Mouse (Mus musculus) C2C12 (cell line): Measurements from ENCODE around the gene Gm3468. TPM values are rescaled to one million over a fixed set of nuclear protein-coding genes. Genes with fewer than 3 reads are reported as not detected.
"Not testable (repeated sequence)": the region's sequence is repeated elsewhere in the genome, so short reads cannot be mapped to it uniquely, and the experiment has no call there.

Experiments used
- H3K27me3 ChIP-seq: one replicate; pipeline ENCODE4 v1.6.1; 2011; ENCODE audit not compliant: control insufficient read depth, insufficient read depth, insufficient read length
- H3K36me3 ChIP-seq: one replicate; pipeline ENCODE4 v1.6.1; 2011; ENCODE audit not compliant: control insufficient read depth, insufficient read depth
- H3K4me3 ChIP-seq: one replicate; pipeline ENCODE4 v1.5.1; 2011; ENCODE audit warnings: mild to moderate bottlenecking, control low read depth; ENCODE audit not compliant: poor library complexity, insufficient read depth, severe bottlenecking
- H3K79me2 ChIP-seq: one replicate; pipeline ENCODE4 v1.6.1; 2011; ENCODE audit not compliant: control insufficient read depth, insufficient read depth
- H3K79me3 ChIP-seq: one replicate; pipeline ENCODE4 v1.6.1; 2011; ENCODE audit warnings: low read depth, control low read depth
- H3ac ChIP-seq: one replicate; pipeline ENCODE3; 2011; ENCODE audit warnings: low read depth; ENCODE audit not compliant: control insufficient read depth, insufficient read length
- long read RNA-seq, 2 experiments: library from polyadenylated mRNA; unstranded; transcript quantifications; one replicate each; pipeline ENCODE4 v2.0.0; 2019 to 2020
- polyA plus RNA-seq: library from polyadenylated mRNA; unstranded; fragments of >200 nt; fragmentation: generic; extraction: Trizol; gene quantifications from one replicate; pipeline ENCODE4 v1.2.1, GENCODE M21; 2012; ENCODE audit warnings: missing spikeins

The Gm3468 gene
- not detected for polyA plus RNA-seq
- long read RNA-seq, experiment 1 = 0 reads
- long read RNA-seq, experiment 2, partial matches to known transcripts = 0 of 2 reads
- long read RNA-seq, experiment 2, other reads (novel, unspliced or antisense) = 2 of 2 reads

GRCm38 (mm10) chr14:6108272-6108925 lies at the start of gene Gm3468:
Gene Gm3468, minus strand, starts transcription at chr14:6108665.
- H3ac ChIP-seq, H3K4me3 ChIP-seq, H3K27me3 ChIP-seq, H3K36me3 ChIP-seq, H3K79me3 ChIP-seq, H3K79me2 ChIP-seq: not testable (repeated sequence)

- not testable (repeated sequence) for H3K79me2 ChIP-seq, H3K79me3 ChIP-seq, H3K27me3 ChIP-seq, H3ac ChIP-seq, H3K4me3 ChIP-seq, H3K36me3 ChIP-seq
These were observed 17.2 kb upstream of the Gm3468 start, which contains the start of gene Gm3476 for GRCm38 (mm10) chr14:6125707-6126106. Gene Gm3476, minus strand, starts transcription at chr14:6125807.

- H3ac ChIP-seq, H3K79me3 ChIP-seq, H3K27me3 ChIP-seq, H3K4me3 ChIP-seq, H3K36me3 ChIP-seq, H3K79me2 ChIP-seq: not testable (repeated sequence)
These were observed 965 bp downstream of the Gm3468 start for GRCm38 (mm10) chr14:6107500-6107899.

- H3K79me3 ChIP-seq, H3K27me3 ChIP-seq, H3K4me3 ChIP-seq, H3ac ChIP-seq, H3K36me3 ChIP-seq, H3K79me2 ChIP-seq: not testable (repeated sequence)
These were observed 14.6 kb downstream of the Gm3468 start, which contains the start of gene Gm8206 for GRCm38 (mm10) chr14:6093842-6094241. Gene Gm8206, minus strand, starts transcription at chr14:6093942.

GRCm38 (mm10) chr14:6058167-6058566 lies 50.3 kb downstream of the Gm3468 start, which contains the start of gene Gm6337:
Gene Gm6337, minus strand, starts transcription at chr14:6058267.
- H3K79me3 ChIP-seq = not testable (repeated sequence)

More at GRCm38 (mm10) chr14:6058167-6058566, 50.3 kb downstream of the Gm3468 start, which contains the start of gene Gm6337:
- not testable (repeated sequence) for H3K27me3 ChIP-seq, H3K79me2 ChIP-seq, H3ac ChIP-seq, H3K36me3 ChIP-seq, H3K4me3 ChIP-seq

Other genes starting within 250 kb of the Gm3468 start
- gene Gm8237, start 228.3 kb downstream of the Gm3468 start, polyA plus RNA-seq = not detected
- not detected for gene Gm3248, start 146.9 kb downstream of the Gm3468 start, polyA plus RNA-seq
- not detected for gene Gm3453, start 129.5 kb downstream of the Gm3468 start, polyA plus RNA-seq
- gene Gm6337, start 50.4 kb downstream of the Gm3468 start, polyA plus RNA-seq = not detected
- not detected for gene Gm8206, start 14.7 kb downstream of the Gm3468 start, polyA plus RNA-seq
- not detected for gene Gm3476, start 17.1 kb upstream of the Gm3468 start, polyA plus RNA-seq
- gene Gm21560, start 110.6 kb upstream of the Gm3468 start, polyA plus RNA-seq = not detected
- gene Gm3411, start 178.6 kb upstream of the Gm3468 start, polyA plus RNA-seq = not detected
- gene Gm21103, start 196.2 kb upstream of the Gm3468 start, polyA plus RNA-seq = not detected
- not detected for gene Gm3618, start 235.0 kb upstream of the Gm3468 start, polyA plus RNA-seq